Mouse (Mus musculus) spleen, adult 2 months (tissue): Measurements from ENCODE around the gene Fam241b. TPM values are rescaled to one million over a fixed set of nuclear protein-coding genes. Genes with fewer than 3 reads are reported as not detected.

Experiments
- DNase-seq, 2 experiments: peaks; one replicate each; pipeline versions ENCODE4 v3.0.0 to v3.0.0-alpha.2; 2012 to 2021; ENCODE audit warnings: low spot score in 2 of 2, low read depth in 1 of 2
- H3K27ac ChIP-seq: fragments of 200-500 bp; 2 replicates; pipeline ENCODE4 v1.5.1; 2012; ENCODE audit warnings: low read length, inconsistent platforms; ENCODE audit not compliant: insufficient read depth
- H3K27me3 ChIP-seq: fragments of 200-500 bp; 2 replicates; pipeline ENCODE4 v1.6.1; 2012; ENCODE audit warnings: mild to moderate bottlenecking, moderate library complexity, low read length, inconsistent platforms; ENCODE audit not compliant: control insufficient read depth, insufficient read depth
- H3K36me3 ChIP-seq: fragments of 200-500 bp; 2 replicates; pipeline ENCODE4 v1.6.1; 2012; ENCODE audit warnings: mild to moderate bottlenecking, low read length, inconsistent platforms; ENCODE audit not compliant: control insufficient read depth, insufficient read depth
- H3K4me1 ChIP-seq: fragments of 200-500 bp; 2 replicates; pipeline ENCODE4 v1.6.1; 2011; ENCODE audit warnings: inconsistent platforms; ENCODE audit not compliant: control insufficient read depth, insufficient read depth, insufficient read length
- H3K4me3 ChIP-seq: fragments of 200-500 bp; 2 replicates; pipeline ENCODE4 v1.5.1; 2011; ENCODE audit warnings: mild to moderate bottlenecking, inconsistent platforms; ENCODE audit not compliant: insufficient read depth, insufficient read length; ENCODE audit errors: extremely low read depth
- CTCF ChIP-seq: fragments of 200-500 bp; IDR thresholded peaks from 2 replicates; pipeline ENCODE4 v1.5.1; 2011; ENCODE audit warnings: mild to moderate bottlenecking, inconsistent platforms; ENCODE audit not compliant: insufficient read depth, insufficient read length, insufficient replicate concordance; ENCODE audit errors: extremely low read depth
- POLR2A ChIP-seq: fragments of 200-500 bp; IDR thresholded peaks from 2 replicates; pipeline ENCODE4 v1.6.1; 2011; ENCODE audit warnings: low read depth, low read length, inconsistent platforms
- WGBS: fragments of 180-500 bp; shearing (Covaris S2); methylation state at CpG from one replicate; pipeline ENCODE4 v1.1.7; 2018; 5-methylcytosine and 5-hydroxymethylcytosine counted together
- polyA plus RNA-seq: library from polyadenylated mRNA; depleted of rRNA; stranded (reverse); fragments of >200 nt; gene quantifications from 2 replicates; pipeline ENCODE4 v1.2.3, GENCODE M21; 2012

The Fam241b gene
- polyA plus RNA-seq, 1 experiment, result 0.68 TPM

DNA sequence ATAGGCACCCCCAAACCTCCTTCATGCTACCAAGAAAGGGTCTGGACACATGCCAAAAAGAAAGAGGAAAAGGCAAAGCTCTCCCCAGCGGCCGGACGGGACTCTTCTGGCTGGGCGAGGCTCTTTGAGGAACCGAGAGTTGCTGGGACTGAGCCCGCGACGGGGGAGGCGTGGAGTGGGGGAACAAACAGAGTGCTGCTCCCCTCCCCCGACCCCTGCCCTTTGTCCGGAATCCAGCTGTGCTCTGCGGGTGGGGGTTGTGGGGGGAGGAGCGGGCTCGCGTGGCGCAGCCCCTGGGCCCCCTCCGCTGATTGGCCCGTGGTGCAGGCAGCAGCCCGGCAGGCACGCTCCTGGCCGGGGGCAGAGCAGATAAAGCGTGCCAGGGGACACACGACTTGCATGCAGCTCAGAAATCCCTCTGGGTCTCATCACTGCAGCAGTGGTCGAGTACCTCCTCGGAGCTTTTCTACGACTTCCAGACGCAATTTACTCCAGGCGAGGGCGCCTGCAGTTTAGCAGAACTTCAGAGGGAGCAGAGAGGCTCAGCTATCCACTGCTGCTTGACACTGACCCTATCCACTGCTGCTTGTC, 10.9 kb downstream of the Fam241b start, which contains the start of gene Neurog3:
Gene Neurog3 (plus strand): TSS at position 400 of the 591 bp plus-strand sequence.
- Histone ChIP-seq H3K27ac (no peak within 1 kb of the TSS), H3K4me1 (peaks cover 3% of the 10 kb centered on the region), H3K36me3 (no peaks in the 10 kb centered on the region), H3K27me3 (no peaks in the 10 kb centered on the region), H3K4me3 (no peak within 1 kb of the TSS)
- peak in 1 of 2 experiments; percentile 18 for DNase-seq
- WGBS, result 1% methylated on average over 29 of the region's 29 CpGs
- TF ChIP-seq CTCF, result no peak
- no peak for TF ChIP-seq POLR2A

DNA sequence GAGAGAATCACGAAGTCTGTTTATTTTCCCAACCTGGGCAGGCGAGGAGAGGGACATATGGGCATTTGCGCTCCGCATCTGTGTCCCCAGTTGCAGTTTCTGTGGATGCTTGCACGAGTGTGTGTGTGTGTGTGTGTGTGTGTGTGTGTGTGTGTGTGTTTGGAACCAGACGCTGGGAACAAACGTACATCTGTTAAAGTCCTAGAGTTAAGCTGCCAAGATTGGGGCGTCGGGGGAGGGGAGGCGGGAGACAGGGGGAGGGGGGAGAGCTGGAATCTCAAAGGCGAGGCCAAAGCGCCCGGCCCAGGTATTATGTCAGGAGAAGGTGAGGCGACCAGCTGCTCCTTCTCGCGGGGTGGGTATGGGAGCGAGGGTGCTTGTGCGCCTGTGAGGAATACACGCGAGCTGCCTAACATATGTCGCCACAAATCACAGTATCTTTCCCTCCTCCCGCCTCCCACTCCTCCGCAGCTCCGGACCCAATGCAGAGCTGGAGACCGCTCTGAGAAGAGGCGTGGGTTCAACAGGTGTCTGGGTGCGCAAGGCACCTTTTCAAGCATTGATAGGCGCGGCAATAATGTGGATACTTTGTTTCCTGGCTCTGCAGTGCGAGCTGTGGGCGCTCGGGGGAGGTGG, 15.3 kb downstream of the Fam241b start:
- Histone ChIP-seq H3K27ac (no peak overlapping the region), H3K27me3 (no peaks in the 10 kb centered on the region), H3K36me3 (no peaks in the 10 kb centered on the region), H3K4me1 (peaks cover 3% of the 10 kb centered on the region), H3K4me3 (no peak overlapping the region)
- no peak for DNase-seq
- TF ChIP-seq POLR2A (no peak), CTCF (no peak)
- WGBS, result 5% methylated on average over 32 of the region's 32 CpGs

DNA sequence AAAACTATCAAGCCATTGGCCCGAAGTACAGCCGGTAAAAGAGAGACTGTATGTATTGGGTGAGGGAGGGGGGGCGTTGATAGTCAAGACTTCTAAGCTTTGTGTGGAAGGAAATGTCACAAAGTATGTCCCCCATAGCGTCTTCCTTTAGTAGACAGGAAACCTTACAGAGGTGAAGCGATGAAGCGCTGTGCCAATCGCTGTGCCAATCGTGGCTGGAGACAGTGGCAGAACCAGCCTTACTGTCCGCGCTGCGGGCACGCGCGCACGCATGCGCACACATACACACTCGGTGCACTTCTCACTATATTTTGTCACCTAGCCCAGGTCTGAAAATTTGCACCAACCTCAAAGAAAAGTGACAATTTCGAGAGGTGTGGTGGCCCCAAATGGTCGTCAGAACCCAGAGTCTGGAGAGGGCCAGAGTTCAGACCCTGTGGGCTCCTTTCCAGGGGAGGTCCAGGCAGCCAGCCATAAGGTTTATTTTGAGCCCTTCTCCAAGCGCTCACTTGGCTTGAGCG, 15.9 kb downstream of the Fam241b start:
- Histone ChIP-seq H3K27ac (no peak overlapping the region), H3K4me3 (no peak overlapping the region), H3K36me3 (no peaks in the 10 kb centered on the region), H3K27me3 (no peaks in the 10 kb centered on the region), H3K4me1 (peaks cover under 1% of the 10 kb centered on the region)
- WGBS, result 26% methylated on average over 21 of the region's 21 CpGs
- TF ChIP-seq POLR2A (no peak), CTCF (no peak)
- DNase-seq, result no peak

DNA sequence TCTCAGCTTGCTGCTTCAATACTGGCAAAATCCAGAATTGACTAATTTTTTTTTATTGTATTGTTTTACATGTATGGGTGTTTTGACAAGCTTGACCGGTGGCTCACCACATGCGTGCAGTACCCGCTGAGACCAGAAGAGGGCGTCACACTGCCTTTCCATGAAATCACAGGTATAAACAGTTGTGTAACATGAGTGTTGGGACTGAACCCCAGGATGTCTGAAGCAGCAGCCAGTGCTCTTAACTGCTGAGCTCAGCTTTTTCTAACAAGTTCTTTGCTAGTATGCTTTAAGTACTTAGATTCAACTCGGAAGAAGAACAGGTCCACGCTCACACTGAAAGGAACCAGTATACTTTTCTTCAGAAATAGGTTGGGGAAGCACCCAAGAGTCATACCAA, 16.6 kb downstream of the Fam241b start:
- no peak overlapping the region for H3K27ac ChIP-seq
- no peak for TF ChIP-seq POLR2A
- TF ChIP-seq CTCF, result no peak
- no peaks in the 10 kb centered on the region; the same call in 1 of the 2 replicates for H3K4me1 ChIP-seq
- WGBS, result 50% methylated on average over 6 of the region's 6 CpGs
- no peak overlapping the region for H3K4me3 ChIP-seq
- no peaks in the 10 kb centered on the region for H3K27me3 ChIP-seq
- DNase-seq, result no peak
- H3K36me3 ChIP-seq, result no peaks in the 10 kb centered on the region

DNA sequence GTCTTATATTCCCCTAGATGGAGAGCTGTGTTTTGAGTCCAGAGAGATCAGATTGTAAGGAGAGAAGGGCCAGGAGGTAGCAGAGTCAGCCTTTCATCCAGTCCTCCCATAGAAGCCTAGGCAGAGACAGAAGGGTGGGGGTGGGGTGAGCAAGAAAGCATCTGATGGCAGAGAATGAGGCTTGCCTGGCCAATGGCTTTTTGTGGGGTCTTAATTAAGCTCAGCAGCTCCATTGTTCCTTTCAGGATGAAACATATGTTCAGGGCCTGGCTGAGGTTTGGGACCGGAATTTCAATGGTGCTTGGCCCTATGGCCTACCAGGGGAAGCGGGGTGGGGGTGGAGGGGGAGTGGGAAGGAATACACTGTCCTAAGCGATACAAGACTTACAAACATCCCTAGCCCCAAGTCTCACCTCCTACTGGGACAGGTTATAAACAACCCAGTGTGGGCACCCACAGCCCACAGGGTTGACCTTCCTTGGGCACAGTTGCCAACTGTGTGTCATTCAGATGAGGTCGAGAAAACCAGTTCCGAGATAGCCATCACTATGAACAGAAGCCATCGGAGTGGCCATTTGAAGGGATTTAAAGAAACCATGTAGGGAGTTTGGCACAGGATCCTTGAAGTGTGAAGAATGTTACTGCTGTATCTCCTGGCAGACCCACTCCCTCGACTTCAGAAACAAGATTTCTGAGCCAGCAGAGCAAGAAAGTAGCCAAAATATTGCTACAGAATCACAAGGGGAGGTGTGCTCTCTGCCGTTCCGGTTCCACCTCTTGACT, 29.7 kb downstream of the Fam241b start:
- no peak for DNase-seq
- H3K27ac ChIP-seq, result no peak overlapping the region
- peaks cover 4% of the 10 kb centered on the region; the same call in 1 of the 2 replicates for H3K4me1 ChIP-seq
- H3K36me3 ChIP-seq, result no peaks in the 10 kb centered on the region
- 84% methylated on average over 9 of the region's 9 CpGs for WGBS
- TF ChIP-seq CTCF (no peak), POLR2A (no peak)
- no peak overlapping the region for H3K4me3 ChIP-seq
- 0 out of 2 replicates have a peak, but pooled peaks cover 3% of the 10 kb centered on the region for H3K27me3 ChIP-seq

DNA sequence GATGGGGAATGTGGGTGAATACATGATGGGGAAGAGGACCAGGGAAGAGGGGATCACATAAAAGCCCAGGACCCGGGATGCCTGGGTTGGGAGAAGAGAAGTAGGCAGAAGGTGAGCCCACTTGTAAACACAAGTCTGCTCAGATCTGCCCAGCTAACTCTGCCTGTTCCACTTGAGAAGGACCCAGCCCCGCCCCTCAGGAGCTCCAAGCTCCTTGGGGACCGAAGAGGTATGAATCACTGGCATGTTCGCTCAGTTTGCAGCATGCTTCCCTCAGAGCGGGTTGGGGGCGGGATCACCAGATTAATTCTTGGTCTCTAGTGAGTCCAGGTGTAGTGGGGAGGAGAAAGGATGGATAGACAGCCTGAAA, 32.5 kb downstream of the Fam241b start:
- no peak for DNase-seq
- 0 out of 2 replicates have a peak, but pooled peaks cover 3% of the 10 kb centered on the region for H3K27me3 ChIP-seq
- H3K36me3 ChIP-seq, result no peaks in the 10 kb centered on the region
- H3K4me1 ChIP-seq, result peaks cover 4% of the 10 kb centered on the region; the same call in 1 of the 2 replicates
- no peak overlapping the region; the same call in 1 of the 2 replicates for H3K4me3 ChIP-seq
- WGBS, result 55% methylated on average over 6 of the region's 6 CpGs
- H3K27ac ChIP-seq, result no peak overlapping the region
- TF ChIP-seq POLR2A (no peak), CTCF (no peak)
